Mouse (Mus musculus): ENCODE results near the gene Dennd2c. TPM values are rescaled to one million over a fixed set of nuclear protein-coding genes. Genes with fewer than 3 reads are reported as not detected.
"Not testable (repeated sequence)": the region's sequence is repeated elsewhere in the genome, so short reads cannot be mapped to it uniquely, and the experiment has no call there.

Gene Dennd2c
- polyA plus RNA-seq, 1 experiment from 2014 or later = 3.0 TPM

- ATAC-seq = no peak
- Histone ChIP-seq H3K27me3 (replicated peaks) (no peaks in the 10 kb centered on the region), H3K4me2 (replicated peaks) (no peak overlapping the region), H3K9ac (no peak overlapping the region), H3K36me3 (peaks cover 7% of the 10 kb centered on the region), H3K9me3 (no peaks in the 10 kb centered on the region), H3K4me1 (replicated peaks) (no peaks in the 10 kb centered on the region), H3K27ac (no peak overlapping the region), H3K4me3 (replicated peaks) (no peak overlapping the region)
- WGBS = 50% methylated on average over 4 of the region's 4 CpGs
Observed at GRCm38 (mm10) chr3:103181171-103181570, 78.8 kb downstream of the Dennd2c start.

- no peak overlapping the region for H3K4me2 ChIP-seq (replicated peaks)
- 80% methylated on average over 14 of the region's 14 CpGs for WGBS
- H3K27ac ChIP-seq = no peak overlapping the region
- H3K9ac ChIP-seq = no peak overlapping the region
- ATAC-seq = no peak
- no peaks in the 10 kb centered on the region for H3K36me3 ChIP-seq
- H3K9me3 ChIP-seq = no peaks in the 10 kb centered on the region
- H3K4me3 ChIP-seq (replicated peaks) = no peak overlapping the region
- H3K27me3 ChIP-seq (replicated peaks) = no peaks in the 10 kb centered on the region
- no peaks in the 10 kb centered on the region for H3K4me1 ChIP-seq (replicated peaks)
Observed at GRCm38 (mm10) chr3:103182821-103183220, 80.4 kb downstream of the Dennd2c start.

GRCm38 (mm10) chr3:103184467-103184866, 82.1 kb downstream of the Dennd2c start:
- H3K9ac ChIP-seq; H3K4me1 ChIP-seq (replicated peaks); ATAC-seq; H3K27me3 ChIP-seq (replicated peaks); H3K36me3 ChIP-seq; H3K4me3 ChIP-seq (replicated peaks); H3K9me3 ChIP-seq; H3K27ac ChIP-seq; H3K4me2 ChIP-seq (replicated peaks): not testable (repeated sequence)

- no peaks in the 10 kb centered on the region for H3K36me3 ChIP-seq
- H3K9me3 ChIP-seq = no peaks in the 10 kb centered on the region
- ATAC-seq = no peak
- H3K27me3 ChIP-seq (replicated peaks) = no peaks in the 10 kb centered on the region
- no peak overlapping the region for H3K9ac ChIP-seq
- 69% methylated on average over 5 of the region's 5 CpGs for WGBS
- no peaks in the 10 kb centered on the region for H3K4me1 ChIP-seq (replicated peaks)
- no peak overlapping the region for H3K4me3 ChIP-seq (replicated peaks)
- no peak overlapping the region for H3K27ac ChIP-seq
- no peak overlapping the region for H3K4me2 ChIP-seq (replicated peaks)
Observed at GRCm38 (mm10) chr3:103188451-103188850, 86.0 kb downstream of the Dennd2c start.

DNA sequence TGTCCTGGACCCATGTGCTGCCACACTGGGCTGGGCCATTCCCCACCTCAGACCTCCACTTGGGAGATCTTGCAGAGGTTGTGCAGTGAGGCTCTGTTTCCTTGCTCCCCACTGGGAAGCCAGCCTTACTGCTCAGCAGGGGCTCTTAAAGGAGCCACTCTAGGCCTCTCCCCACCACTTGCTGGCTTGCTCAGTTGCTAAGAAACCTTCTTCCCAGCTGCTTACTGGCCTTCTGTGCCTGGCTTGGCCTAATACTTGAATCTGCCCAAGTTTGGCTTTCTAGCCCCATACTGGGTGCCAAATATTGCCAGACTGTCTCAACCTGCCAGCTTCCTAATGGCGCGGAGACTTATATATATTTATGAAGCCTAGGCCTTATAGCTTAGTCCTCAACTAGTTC, 86.5 kb downstream of the Dennd2c start:
- no peak overlapping the region for H3K4me3 ChIP-seq (replicated peaks)
- H3K27ac ChIP-seq = no peak overlapping the region
- H3K36me3 ChIP-seq = no peaks in the 10 kb centered on the region
- WGBS = 90% methylated on average over 2 of the region's 2 CpGs
- no peaks in the 10 kb centered on the region for H3K9me3 ChIP-seq
- no peak overlapping the region for H3K9ac ChIP-seq
- H3K4me2 ChIP-seq (replicated peaks) = no peak overlapping the region
- ATAC-seq = no peak
- H3K27me3 ChIP-seq (replicated peaks) = no peaks in the 10 kb centered on the region
- H3K4me1 ChIP-seq (replicated peaks) = no peaks in the 10 kb centered on the region

DNA sequence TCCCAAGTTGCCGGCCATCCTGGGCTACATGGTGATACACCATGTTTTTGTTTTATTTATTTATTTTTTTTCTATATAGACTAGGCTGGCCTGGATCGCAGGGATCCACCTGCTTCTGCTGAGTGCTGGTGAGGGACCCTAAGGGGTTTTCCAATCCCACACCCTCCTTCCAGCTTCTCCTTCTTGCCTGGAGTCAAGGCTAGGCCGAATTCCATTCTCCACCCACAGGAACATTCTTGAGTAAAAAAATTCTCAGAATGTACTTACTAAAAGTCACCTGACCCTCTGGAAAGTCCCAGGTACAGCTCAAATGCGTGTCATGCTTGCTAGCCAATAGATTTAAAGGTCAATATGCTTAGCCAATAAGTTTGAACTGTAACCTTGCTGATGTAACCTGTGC, 89.8 kb downstream of the Dennd2c start:
- Histone ChIP-seq H3K27ac (no peak overlapping the region), H3K9me3 (no peaks in the 10 kb centered on the region), H3K4me1 (replicated peaks) (no peaks in the 10 kb centered on the region), H3K36me3 (no peaks in the 10 kb centered on the region), H3K4me2 (replicated peaks) (no peak overlapping the region), H3K9ac (no peak overlapping the region), H3K27me3 (replicated peaks) (no peaks in the 10 kb centered on the region), H3K4me3 (replicated peaks) (no peak overlapping the region)
- WGBS = 90% methylated on average over 4 of the region's 4 CpGs
- no peak for ATAC-seq

- H3K4me3 ChIP-seq (replicated peaks) = no peak overlapping the region
- H3K4me1 ChIP-seq (replicated peaks) = no peaks in the 10 kb centered on the region
- no peaks in the 10 kb centered on the region for H3K36me3 ChIP-seq
- 58% methylated on average over 1 of the region's 1 CpGs for WGBS
- no peaks in the 10 kb centered on the region for H3K27me3 ChIP-seq (replicated peaks)
- H3K9me3 ChIP-seq = no peaks in the 10 kb centered on the region
- ATAC-seq = no peak
- H3K9ac ChIP-seq = no peak overlapping the region
- no peak overlapping the region for H3K4me2 ChIP-seq (replicated peaks)
- no peak overlapping the region for H3K27ac ChIP-seq
Observed at GRCm38 (mm10) chr3:103193186-103193585, 90.8 kb downstream of the Dennd2c start.

DNA sequence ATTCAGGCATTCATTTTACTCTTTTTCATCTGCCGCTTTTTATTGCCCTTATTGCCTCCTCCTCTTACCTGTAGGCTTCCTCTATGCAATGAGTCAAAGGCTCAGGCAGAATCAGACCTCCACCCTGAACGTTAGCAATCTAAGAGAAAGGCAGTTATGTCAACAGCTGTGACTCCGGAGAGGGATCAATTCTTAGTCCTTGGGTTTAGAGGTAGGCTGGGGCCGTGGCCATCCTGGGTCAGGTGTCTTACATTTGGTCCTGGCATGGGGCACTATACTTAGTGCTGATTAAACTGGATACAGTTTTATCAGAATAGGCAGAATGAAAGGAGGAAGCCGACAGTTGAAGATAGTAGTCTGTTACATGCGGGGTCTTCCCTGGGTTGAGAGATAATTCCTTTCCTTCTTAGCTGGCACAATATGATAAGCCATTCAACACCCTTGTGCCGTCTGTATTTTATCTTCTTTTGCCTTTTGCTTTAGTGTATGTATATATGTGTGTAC, 94.0 kb downstream of the Dennd2c start:
- no peak overlapping the region for H3K4me3 ChIP-seq (replicated peaks)
- WGBS = 56% methylated on average over 7 of the region's 7 CpGs
- no peak overlapping the region for H3K4me2 ChIP-seq (replicated peaks)
- peak; percentile 76 for ATAC-seq
- H3K9ac ChIP-seq = no peak overlapping the region
- H3K9me3 ChIP-seq = no peaks in the 10 kb centered on the region
- H3K27me3 ChIP-seq (replicated peaks) = no peaks in the 10 kb centered on the region
- no peaks in the 10 kb centered on the region for H3K36me3 ChIP-seq
- no peak overlapping the region for H3K27ac ChIP-seq
- no peaks in the 10 kb centered on the region for H3K4me1 ChIP-seq (replicated peaks)

DNA sequence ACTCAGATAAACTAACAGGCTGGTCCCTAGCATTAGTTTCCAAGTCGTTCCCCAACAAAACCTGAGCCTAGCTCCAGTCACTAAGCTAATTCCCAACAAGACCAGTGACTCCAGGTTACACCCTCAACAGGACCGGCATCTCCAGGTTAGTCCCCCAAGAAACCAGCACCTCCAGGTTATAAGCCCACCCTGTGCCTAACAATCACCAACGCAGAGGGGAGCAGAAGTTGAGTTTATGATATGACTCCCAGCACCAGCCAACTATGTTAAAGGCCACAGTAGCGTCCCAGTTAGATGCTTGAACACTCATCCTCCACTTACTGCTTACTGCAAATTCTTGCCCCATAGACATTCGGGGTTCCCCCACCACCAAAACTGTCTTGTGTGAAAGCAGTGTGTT, 97.0 kb downstream of the Dennd2c start:
- no peak overlapping the region for H3K4me3 ChIP-seq (replicated peaks)
- no peak overlapping the region for H3K27ac ChIP-seq
- no peaks in the 10 kb centered on the region for H3K27me3 ChIP-seq (replicated peaks)
- 80% methylated on average over 5 of the region's 5 CpGs for WGBS
- H3K9ac ChIP-seq = no peak overlapping the region
- H3K9me3 ChIP-seq = no peaks in the 10 kb centered on the region
- H3K4me2 ChIP-seq (replicated peaks) = no peak overlapping the region
- H3K4me1 ChIP-seq (replicated peaks) = no peaks in the 10 kb centered on the region
- H3K36me3 ChIP-seq = no peaks in the 10 kb centered on the region
- no peak for ATAC-seq

DNA sequence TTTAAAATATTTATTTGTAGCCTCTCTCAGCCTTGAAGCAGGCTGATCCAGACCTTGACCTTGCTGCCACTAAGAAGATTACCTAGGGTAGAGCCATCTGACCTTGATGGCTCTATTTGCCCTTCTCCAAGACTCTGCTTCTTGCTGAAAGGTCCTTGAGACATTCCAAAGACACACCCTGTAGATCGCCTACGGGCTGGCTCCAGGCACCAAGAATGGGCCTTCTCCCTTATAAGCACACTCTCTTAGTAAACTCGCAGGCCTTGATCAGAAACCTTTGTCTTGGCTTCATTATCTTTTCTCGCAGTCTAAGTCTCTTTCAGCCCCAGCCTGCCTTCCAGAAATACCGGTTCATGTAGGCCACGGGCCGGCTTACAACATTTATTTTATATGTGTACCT, 98.7 kb downstream of the Dennd2c start:
- ATAC-seq; H3K9me3 ChIP-seq; H3K27ac ChIP-seq; H3K4me1 ChIP-seq (replicated peaks); H3K36me3 ChIP-seq; H3K9ac ChIP-seq; H3K27me3 ChIP-seq (replicated peaks); H3K4me3 ChIP-seq (replicated peaks); H3K4me2 ChIP-seq (replicated peaks): not testable (repeated sequence)
- 93% methylated on average over 7 of the region's 7 CpGs for WGBS

DNA sequence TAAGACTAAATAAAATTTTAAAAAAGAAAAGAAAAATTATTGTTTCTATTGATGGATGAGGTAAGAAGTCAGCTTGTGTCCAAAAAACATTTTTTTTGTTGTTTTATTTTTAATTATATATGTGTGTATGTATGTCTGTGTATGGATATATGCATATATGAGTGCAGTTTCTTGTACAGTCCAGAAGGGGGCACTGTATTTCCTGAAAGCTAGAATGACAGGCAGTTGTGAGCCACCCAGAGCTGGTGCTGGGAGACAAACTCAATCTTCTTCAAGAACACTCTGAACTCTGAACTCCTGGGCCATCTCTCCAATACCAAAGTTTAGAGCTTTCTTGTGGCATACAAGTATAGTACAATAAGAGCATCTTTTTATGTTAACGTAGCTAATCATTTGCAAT, 101.2 kb downstream of the Dennd2c start:
- Histone ChIP-seq H3K4me3 (replicated peaks) (no peak overlapping the region), H3K4me1 (replicated peaks) (no peaks in the 10 kb centered on the region), H3K4me2 (replicated peaks) (no peak overlapping the region), H3K27ac (no peak overlapping the region), H3K36me3 (no peaks in the 10 kb centered on the region), H3K27me3 (replicated peaks) (no peaks in the 10 kb centered on the region), H3K9ac (no peak overlapping the region), H3K9me3 (no peaks in the 10 kb centered on the region)
- 89% methylated on average over 1 of the region's 1 CpGs for WGBS
- no peak for ATAC-seq

- WGBS = 90% methylated on average over 3 of the region's 3 CpGs
- no peak overlapping the region for H3K9ac ChIP-seq
- H3K4me1 ChIP-seq (replicated peaks) = no peaks in the 10 kb centered on the region
- no peak overlapping the region for H3K27ac ChIP-seq
- H3K4me2 ChIP-seq (replicated peaks) = no peak overlapping the region
- no peaks in the 10 kb centered on the region for H3K36me3 ChIP-seq
- no peaks in the 10 kb centered on the region for H3K27me3 ChIP-seq (replicated peaks)
- H3K4me3 ChIP-seq (replicated peaks) = no peak overlapping the region
- no peak for ATAC-seq
- no peaks in the 10 kb centered on the region for H3K9me3 ChIP-seq
Observed at GRCm38 (mm10) chr3:103204445-103204844, 102.0 kb downstream of the Dennd2c start.

GRCm38 (mm10) chr3:103206393-103206792, 104.0 kb downstream of the Dennd2c start:
- Histone ChIP-seq H3K9me3 (no peaks in the 10 kb centered on the region), H3K27ac (no peak overlapping the region), H3K27me3 (replicated peaks) (no peaks in the 10 kb centered on the region), H3K4me3 (replicated peaks) (no peak overlapping the region), H3K9ac (no peak overlapping the region), H3K4me1 (replicated peaks) (no peaks in the 10 kb centered on the region), H3K4me2 (replicated peaks) (no peak overlapping the region), H3K36me3 (no peaks in the 10 kb centered on the region)
- WGBS = 89% methylated on average over 6 of the region's 6 CpGs
- ATAC-seq = no peak

GRCm38 (mm10) chr3:103207749-103208148, 105.3 kb downstream of the Dennd2c start:
- no peak for ATAC-seq
- no peaks in the 10 kb centered on the region for H3K4me1 ChIP-seq (replicated peaks)
- no peak overlapping the region for H3K9ac ChIP-seq
- H3K36me3 ChIP-seq = no peaks in the 10 kb centered on the region
- no peak overlapping the region for H3K27ac ChIP-seq
- no peak overlapping the region for H3K4me3 ChIP-seq (replicated peaks)
- H3K27me3 ChIP-seq (replicated peaks) = no peaks in the 10 kb centered on the region
- no peak overlapping the region for H3K4me2 ChIP-seq (replicated peaks)
- WGBS = 59% methylated on average over 5 of the region's 5 CpGs
- H3K9me3 ChIP-seq = no peaks in the 10 kb centered on the region

Measured in intestine, embryonic 15.5 days (tissue).